Mouse (Mus musculus) G1E (cell line): ENCODE measurements at regions not wholly inside any gene's neighbourhood (a gene's known extent, or its start where the extent isn't known, plus 50 kb on each side); places are given as distances from the start of the nearest gene placed in this dataset.

Source experiments
- CTCF ChIP-seq: IDR thresholded peaks from 2 replicates; pipeline ENCODE4 v1.5.1; 2012; ENCODE audit warnings: low read depth, low read length, inconsistent platforms, mixed read lengths
- GATA1 ChIP-seq: IDR thresholded peaks from 2 replicates; pipeline ENCODE4 v1.6.1; 2012; ENCODE audit warnings: borderline replicate concordance, low read length, inconsistent platforms, mixed read lengths

DNA sequence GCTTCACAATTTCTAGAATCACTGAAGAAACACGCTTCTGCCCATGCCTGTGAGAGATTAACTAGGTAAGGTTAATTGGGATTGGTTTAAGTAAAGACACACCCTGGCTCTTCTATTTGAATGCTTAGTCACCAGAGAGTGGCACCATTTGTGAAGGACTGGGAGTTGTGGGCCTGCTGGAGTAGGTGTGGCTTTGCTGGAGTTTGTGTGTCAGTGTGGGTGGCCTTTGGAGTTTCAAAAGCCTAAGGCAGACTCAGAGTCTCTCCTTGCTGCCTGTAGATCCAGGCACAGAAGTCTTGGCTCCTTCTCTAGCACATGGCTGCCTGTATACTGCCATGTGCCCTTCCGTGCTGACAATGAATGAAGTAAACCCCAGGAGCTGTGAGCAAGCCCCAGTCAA lies 168.8 kb downstream of the Rbm26 start:
- TF ChIP-seq CTCF = no peak
- TF ChIP-seq GATA1 = no peak
